Mouse (Mus musculus): ENCODE results near the gene Catsperg2.
"Not testable (repeated sequence)": the region's sequence is repeated elsewhere in the genome, so short reads cannot be mapped to it uniquely, and the experiment has no call there.

DNA sequence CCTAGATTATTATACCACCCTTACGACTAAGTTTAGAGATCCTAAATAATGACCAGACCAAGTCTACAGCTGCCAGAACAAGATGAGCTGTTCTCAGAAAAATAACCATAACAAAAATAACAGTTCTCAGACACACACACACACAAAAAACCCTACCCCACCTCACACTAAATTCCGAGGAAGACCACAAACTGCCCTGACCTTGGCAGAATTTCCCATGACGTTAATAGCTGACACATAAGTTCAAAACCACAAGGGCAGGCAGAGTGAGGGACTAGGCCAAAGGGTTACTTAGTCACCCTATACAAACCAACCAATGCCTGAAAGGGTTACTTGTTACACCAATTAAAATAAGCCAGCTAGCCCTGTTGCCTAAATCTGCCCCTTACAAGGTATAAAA is 31.6 kb downstream of the Catsperg2 start:
- not testable (repeated sequence) for TF ChIP-seq CTCF, EP300 (IDR thresholded peaks at IDR 0.05; ENCODE audit: low read depth)

Data from liver, embryonic 14.5 days (tissue).